In genomic region chr11:19204521-19204920, GRCm38 (mm10) we compare ENCODE assay signal across 8 mouse cellular contexts.
A peak's percentile ranks its signal among the peaks of the same experiment; 100 is the strongest.
DNase-seq lines count a peak whose midpoint lies in the region; ATAC-seq lines count a peak whose summit lies in the region.

No protein-coding gene starts in this region.

- ATAC-seq in limb, embryonic 11.5 days (ENCODE audit: insufficient number of reproducible peaks, low FRiP score, low TSS enrichment, low read depth): no peak
- peak; percentile 58; the same call in 1 of the 2 replicates for ATAC-seq in neural tube, embryonic 15.5 days (ENCODE audit: low FRiP score)
- ATAC-seq in inflammation-experienced regulatory T-cells, adult 6 months: no peak

- WGBS in limb, embryonic 11.5 days: 45% methylated on average over 7 of the region's 7 CpGs
- WGBS in limb, embryonic 10.5 days: 48% methylated on average over 7 of the region's 7 CpGs
- WGBS in heart, embryonic 10.5 days: 69% methylated on average over 7 of the region's 7 CpGs
- WGBS in neural tube, embryonic 15.5 days: 16% methylated on average over 7 of the region's 7 CpGs

- H3K9ac ChIP-seq in limb, embryonic 11.5 days (ENCODE audit: low read length): no peak overlapping the region
- H3K9ac ChIP-seq in neural tube, embryonic 15.5 days (replicated peaks): no peak overlapping the region

- no peaks in the 10 kb centered on the region for H3K27me3 ChIP-seq in limb, embryonic 11.5 days (ENCODE audit: control insufficient read depth, insufficient read depth, low read length)
- H3K27me3 ChIP-seq in limb, embryonic 10.5 days (ENCODE audit: low read depth, poor library complexity, severe bottlenecking): no peaks in the 10 kb centered on the region
- H3K27me3 ChIP-seq in heart, embryonic 10.5 days (ENCODE audit: insufficient read depth, poor library complexity, severe bottlenecking): no peaks in the 10 kb centered on the region
- H3K27me3 ChIP-seq in neural tube, embryonic 15.5 days (replicated peaks): no peaks in the 10 kb centered on the region

- no peaks in the 10 kb centered on the region for H3K9me3 ChIP-seq in limb, embryonic 11.5 days (ENCODE audit: control insufficient read depth, low read length)
- no peaks in the 10 kb centered on the region for H3K9me3 ChIP-seq in limb, embryonic 10.5 days (replicated peaks)
- no peaks in the 10 kb centered on the region for H3K9me3 ChIP-seq in heart, embryonic 10.5 days
- H3K9me3 ChIP-seq in neural tube, embryonic 15.5 days (replicated peaks): no peaks in the 10 kb centered on the region

- H3K27ac ChIP-seq in limb, embryonic 11.5 days (replicated peaks; ENCODE audit: low read depth, low read length): no peak overlapping the region
- no peak overlapping the region for H3K27ac ChIP-seq in limb, embryonic 10.5 days
- peak overlapping the region; percentile 10; the same call in 1 of the 2 replicates for H3K27ac ChIP-seq in heart, embryonic 10.5 days
- peak overlapping the region; percentile 58 for H3K27ac ChIP-seq in neural tube, embryonic 15.5 days (replicated peaks)

- no peaks in the 10 kb centered on the region for H3K4me1 ChIP-seq in limb, embryonic 11.5 days (ENCODE audit: control insufficient read depth, insufficient read depth, low read length)
- peaks cover 18% of the 10 kb centered on the region for H3K4me1 ChIP-seq in limb, embryonic 10.5 days
- H3K4me1 ChIP-seq in heart, embryonic 10.5 days: peaks cover 9% of the 10 kb centered on the region; the same call in 1 of the 2 replicates
- H3K4me1 ChIP-seq in neural tube, embryonic 15.5 days: peaks cover 8% of the 10 kb centered on the region

- no peak overlapping the region for H3K4me3 ChIP-seq in limb, embryonic 11.5 days (ENCODE audit: low read depth, low read length)
- H3K4me3 ChIP-seq in limb, embryonic 10.5 days: no peak overlapping the region
- no peak overlapping the region for H3K4me3 ChIP-seq in heart, embryonic 10.5 days
- no peak overlapping the region for H3K4me3 ChIP-seq in neural tube, embryonic 15.5 days (replicated peaks)

- DNase-seq in limb, embryonic 11.5 days (ENCODE audit: low spot score): peak; percentile 42
- DNase-seq in limb, embryonic 10.5 days (ENCODE audit: low spot score): no peak
- DNase-seq in heart, embryonic 10.5 days (ENCODE audit: low spot score): no peak
- peak; percentile 53 for DNase-seq in kidney, postnatal 14 days
- DNase-seq in left cerebral cortex, adult 18-20 months (ENCODE audit: low spot score in 2 of 2): no peak
- no peak for DNase-seq in frontal cortex, postnatal 25 days (ENCODE audit: low spot score in 2 of 2)

- H3K36me3 ChIP-seq in limb, embryonic 11.5 days (ENCODE audit: control insufficient read depth, insufficient read depth, low read length): no peaks in the 10 kb centered on the region
- no peaks in the 10 kb centered on the region for H3K36me3 ChIP-seq in limb, embryonic 10.5 days
- no peaks in the 10 kb centered on the region for H3K36me3 ChIP-seq in heart, embryonic 10.5 days
- no peaks in the 10 kb centered on the region for H3K36me3 ChIP-seq in neural tube, embryonic 15.5 days

- H3K4me2 ChIP-seq in limb, embryonic 11.5 days (ENCODE audit: low read depth, severe bottlenecking): no peak overlapping the region
- 0 out of 2 replicates have a peak overlapping the region, but pooled peaks have one; percentile 13 for H3K4me2 ChIP-seq in neural tube, embryonic 15.5 days

Comparison
In these comparisons a context has a peak if more than half of its experiments do, and no peak if none do; other contexts are left out.
1. DNase-seq: peak in limb, embryonic 11.5 days (single experiment) and kidney, postnatal 14 days (single experiment); none in limb, embryonic 10.5 days (single experiment), heart, embryonic 10.5 days (single experiment), left cerebral cortex, adult 18-20 months (0 of 2) and frontal cortex, postnatal 25 days (0 of 2).
2. H3K27ac ChIP-seq: peak in heart, embryonic 10.5 days (single experiment) and neural tube, embryonic 15.5 days (single experiment); none in limb, embryonic 11.5 days (single experiment) and limb, embryonic 10.5 days (single experiment).